Mouse (Mus musculus): Measurements from ENCODE around the gene Wdr91.

- no peak for TF ChIP-seq CTCF (IDR thresholded peaks at IDR 0.05; ENCODE audit: low read depth)
- no peak for TF ChIP-seq EP300 (IDR thresholded peaks at IDR 0.05; ENCODE audit: low read depth)
Measured at GRCm38 (mm10) chr6:34959131-34959530, 48.5 kb upstream of the Wdr91 start.

All from liver, embryonic 14.5 days (tissue).